Mouse (Mus musculus) intestine, postnatal 0 days (tissue): ENCODE data around the gene Fut4. TPM values are rescaled to one million over a fixed set of nuclear protein-coding genes. Genes with fewer than 3 reads are reported as not detected.
"Not testable (repeated sequence)": the region's sequence is repeated elsewhere in the genome, so short reads cannot be mapped to it uniquely, and the experiment has no call there.

ENCODE experiments used
- ATAC-seq: fragments of 200-750 bp; cut with Nextera tagmentation; 2 replicates; pipeline ENCODE4 v1.8.0; 2017; ENCODE audit warnings: mild to moderate bottlenecking, moderate TSS enrichment, moderate library complexity
- H3K27ac ChIP-seq: fragments of 300-500 bp; sonication (generic); 2 replicates; pipeline ENCODE4 v1.5.1; 2014; ENCODE audit warnings: mild to moderate bottlenecking, low read depth, low read length, moderate library complexity
- H3K27me3 ChIP-seq: fragments of 300-500 bp; sonication (generic); replicated peaks from 2 replicates; pipeline ENCODE4 v1.6.1; 2014; ENCODE audit warnings: low read length, mixed read lengths; ENCODE audit not compliant: control insufficient read depth, insufficient read depth
- H3K36me3 ChIP-seq: fragments of 300-500 bp; sonication (generic); 2 replicates; pipeline ENCODE4 v1.6.1; 2014; ENCODE audit warnings: mild to moderate bottlenecking, moderate library complexity; ENCODE audit not compliant: control insufficient read depth, insufficient read depth
- H3K4me1 ChIP-seq: fragments of 300-500 bp; sonication (generic); replicated peaks from 2 replicates; pipeline ENCODE4 v1.6.1; 2014; ENCODE audit warnings: antibody characterized with exemption, low read length, mixed read lengths; ENCODE audit not compliant: control insufficient read depth, insufficient read depth
- H3K4me2 ChIP-seq: fragments of 300-500 bp; sonication (generic); replicated peaks from 2 replicates; pipeline ENCODE4 v1.6.1; 2014; ENCODE audit warnings: low read depth, mild to moderate bottlenecking, moderate library complexity
- H3K4me3 ChIP-seq: fragments of 300-500 bp; sonication (generic); 2 replicates; pipeline ENCODE4 v1.5.1; 2014; ENCODE audit warnings: low read depth, low read length
- H3K9ac ChIP-seq: fragments of 300-500 bp; sonication (generic); 2 replicates; pipeline ENCODE4 v1.6.1; 2014; ENCODE audit warnings: mild to moderate bottlenecking, low read depth, low read length
- H3K9me3 ChIP-seq: fragments of 300-500 bp; sonication (generic); 2 replicates; pipeline ENCODE4 v1.6.1; 2016; ENCODE audit warnings: mixed run types; ENCODE audit not compliant: control insufficient read depth
- CTCF ChIP-seq: sonication (generic); IDR thresholded peaks from 2 replicates; pipeline ENCODE4 v1.5.1; 2016; ENCODE audit warnings: low read depth, mild to moderate bottlenecking, control low read depth, antibody characterized with exemption, moderate library complexity
- WGBS: fragments of 180-500 bp; shearing (Covaris S2); extraction: QIAGEN DNeasy Blood & Tissue Kit; methylation state at CpG from one replicate; pipeline ENCODE4 v1.1.7; 2014; 5-methylcytosine and 5-hydroxymethylcytosine counted together
- polyA plus RNA-seq: library from polyadenylated mRNA; unstranded; fragments of >200 nt; fragmentation: Nextera tagmentation; extraction: Ambion mirVana; gene quantifications from 2 replicates; pipeline ENCODE4 v1.2.1, GENCODE M21; 2015

The Fut4 gene
- polyA plus RNA-seq, 1 experiment from 2014 or later = 2.6 TPM

GRCm38 (mm10) chr9:14700795-14701194 is 51.4 kb downstream of the Fut4 start:
- not testable (repeated sequence) for H3K9ac ChIP-seq, H3K9me3 ChIP-seq, H3K36me3 ChIP-seq, H3K4me2 ChIP-seq, H3K27me3 ChIP-seq, ATAC-seq, H3K4me3 ChIP-seq, H3K4me1 ChIP-seq, H3K27ac ChIP-seq
- peak; percentile 37 for TF ChIP-seq CTCF
- WGBS = 92% methylated on average over 1 of the region's 1 CpGs

GRCm38 (mm10) chr9:14699288-14699640 is 52.9 kb downstream of the Fut4 start:
- Histone ChIP-seq H3K27me3 (no peaks in the 10 kb centered on the region), H3K36me3 (no peaks in the 10 kb centered on the region), H3K9me3 (no peaks in the 10 kb centered on the region), H3K4me3 (no peak overlapping the region), H3K4me1 (no peaks in the 10 kb centered on the region), H3K27ac (no peak overlapping the region), H3K9ac (no peak overlapping the region), H3K4me2 (no peak overlapping the region)
- 38% methylated on average over 7 of the region's 7 CpGs for WGBS
- TF ChIP-seq CTCF = no peak
- peak; percentile 31; the same call in 1 of the 2 replicates for ATAC-seq

- H3K27me3 ChIP-seq = no peaks in the 10 kb centered on the region
- no peaks in the 10 kb centered on the region for H3K36me3 ChIP-seq
- H3K4me1 ChIP-seq = no peaks in the 10 kb centered on the region
- H3K4me2 ChIP-seq = no peak overlapping the region
- no peaks in the 10 kb centered on the region for H3K9me3 ChIP-seq
- WGBS = 46% methylated on average over 12 of the region's 12 CpGs
- peak; percentile 97 for TF ChIP-seq CTCF
- H3K4me3 ChIP-seq = no peak overlapping the region
- no peak overlapping the region for H3K27ac ChIP-seq
- H3K9ac ChIP-seq = no peak overlapping the region
- peak; percentile 69 for ATAC-seq
Observed at GRCm38 (mm10) chr9:14698582-14699287, 53.5 kb downstream of the Fut4 start.

Other genes with a start within 250 kb of the Fut4 start
- 3.2 and 3.6 TPM in 2 replicates for gene Amotl1, start 107.3 kb downstream of the Fut4 start, polyA plus RNA-seq
- 0.17 and 0.18 TPM in 2 replicates for gene Piwil4, start 11.7 kb downstream of the Fut4 start, polyA plus RNA-seq
- gene 1700012B09Rik, start 18.6 kb upstream of the Fut4 start, polyA plus RNA-seq = not detected in 2 replicates
- gene Mre11a, start 32.3 kb upstream of the Fut4 start, polyA plus RNA-seq = 5.8 and 8.1 TPM in 2 replicates
- gene Ankrd49, start 32.5 kb upstream of the Fut4 start, polyA plus RNA-seq = 24.6 and 27.1 TPM in 2 replicates
- gene Gpr83, start 107.8 kb upstream of the Fut4 start, polyA plus RNA-seq = 0.22 and 0.35 TPM in 2 replicates
- gene Izumo1r, start 151.6 kb upstream of the Fut4 start, polyA plus RNA-seq = not detected in 2 replicates